Mouse (Mus musculus) layer of hippocampus, postnatal 25 days (tissue): Measurements from ENCODE around the gene Abcb1a. TPM values are rescaled to one million over a fixed set of nuclear protein-coding genes. Genes with fewer than 3 reads are reported as not detected.

Source experiments
- DNase-seq, 2 experiments: peaks; one replicate each; pipeline ENCODE4 v3.0.0; 2022; ENCODE audit warnings: mixed read lengths in 2 of 2, low spot score in 1 of 2; ENCODE audit errors: extremely low spot score in 1 of 2
- total RNA-seq, 2 experiments: library from RNA; stranded (reverse); gene quantifications; 2 replicates each; pipeline ENCODE4 v1.2.3; 2021

Gene Abcb1a
- total RNA-seq = 10 to 100 TPM; 16.6 to 17.8 TPM

- DNase-seq = peak; percentile 4 to 6
These were observed at the start of gene Abcb1a for GRCm38 (mm10) chr5:8659911-8660737. Abcb1a (plus strand) TSS chr5:8660077.

DNA sequence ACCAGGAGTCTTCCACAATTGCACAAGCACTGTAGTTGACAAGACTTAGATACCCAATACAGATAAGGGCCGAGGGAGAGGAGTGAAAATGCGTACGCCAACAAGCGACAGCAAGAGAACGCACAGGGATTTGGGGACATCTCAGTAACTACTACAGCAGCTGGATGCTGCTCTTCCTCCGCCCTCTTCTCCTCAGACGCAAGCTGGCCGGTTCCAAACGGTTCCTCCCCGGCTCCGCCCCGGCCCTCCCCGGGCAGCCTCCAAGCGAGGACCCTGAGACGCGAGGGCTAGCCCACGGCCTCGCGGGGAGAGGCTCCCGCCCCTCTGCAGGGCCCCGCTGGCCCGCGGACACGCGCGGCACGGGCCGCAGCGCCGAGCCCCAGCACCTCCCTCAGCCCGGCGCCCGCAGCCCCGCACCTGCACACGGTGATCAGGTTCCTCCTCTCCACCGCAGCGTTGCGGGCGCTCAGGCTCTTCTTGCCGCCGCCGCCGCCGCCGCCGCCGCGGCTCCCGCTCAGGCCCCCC lies 37.7 kb upstream of the Abcb1a start:
- DNase-seq = peak; percentile 35 to 68

GRCm38 (mm10) chr5:8622596-8623231 lies 37.2 kb upstream of the Abcb1a start, which contains the start of gene Rundc3b:
Rundc3b (minus strand) TSS chr5:8622952.
- DNase-seq = peak; percentile 75

GRCm38 (mm10) chr5:8632901-8633300 lies 27.0 kb upstream of the Abcb1a start:
- DNase-seq = no peak

DNA sequence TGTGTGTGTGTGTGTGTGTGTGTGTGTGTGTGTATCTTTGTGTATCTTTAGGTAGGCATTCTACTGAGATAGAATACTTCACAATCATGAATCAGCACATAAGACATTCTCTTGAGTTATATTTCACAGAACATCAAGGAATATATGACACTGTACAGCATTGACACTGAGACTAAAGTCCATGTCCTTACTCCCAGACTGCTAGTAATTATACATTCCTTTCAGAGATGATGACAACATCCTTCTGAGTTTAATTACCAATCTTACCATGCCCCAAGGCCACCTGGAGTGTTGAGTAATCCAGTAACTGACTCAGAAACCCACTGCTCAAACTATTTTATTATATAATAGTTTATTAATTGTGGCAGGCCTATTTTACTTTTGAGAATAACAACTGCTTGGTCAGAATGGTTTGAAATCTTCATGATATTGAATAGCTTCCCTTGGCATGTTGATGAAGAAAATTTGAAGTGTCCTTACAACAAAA lies 25.3 kb upstream of the Abcb1a start:
- no peak for DNase-seq

GRCm38 (mm10) chr5:8648300-8648699 lies 11.6 kb upstream of the Abcb1a start:
- no peak for DNase-seq

DNA sequence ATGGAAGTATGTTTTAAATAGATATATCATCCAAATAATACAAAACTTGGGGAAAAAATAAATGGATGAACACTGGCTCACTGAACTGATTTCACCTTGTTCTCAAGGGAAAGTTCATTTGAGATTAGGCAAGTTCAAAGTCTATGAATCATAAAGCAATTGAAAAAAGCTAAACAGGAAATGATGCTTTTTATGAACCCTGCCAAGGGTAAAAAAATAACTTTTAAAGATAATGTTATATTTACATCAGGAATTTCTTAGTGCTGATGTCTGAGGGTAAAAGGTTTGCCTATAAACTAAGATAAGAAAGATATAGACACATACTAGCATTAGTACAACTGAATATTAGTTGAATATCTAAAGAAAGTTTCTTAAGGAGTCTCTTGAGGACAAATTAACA lies 11.1 kb upstream of the Abcb1a start:
- DNase-seq = no peak

DNA sequence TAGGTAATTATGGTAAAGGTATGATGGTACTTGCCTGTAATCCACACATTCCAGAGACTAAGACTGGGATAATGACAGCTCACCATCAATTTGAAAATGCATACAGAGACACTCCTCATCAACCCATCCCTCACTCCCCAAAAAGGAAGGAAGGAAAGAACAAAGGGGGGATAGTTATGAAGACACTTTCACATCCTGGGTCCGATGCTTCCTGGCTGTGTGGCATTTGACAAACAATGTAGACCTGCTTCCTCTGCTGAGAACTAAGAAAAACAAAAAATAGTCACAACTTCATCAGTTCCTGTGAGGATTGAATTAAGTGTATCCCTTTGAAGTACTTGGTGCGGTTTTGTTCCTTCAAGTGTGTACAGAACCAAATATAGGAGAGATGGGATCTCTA lies 7.8 kb upstream of the Abcb1a start:
- DNase-seq = no peak

- no peak for DNase-seq
These were observed 868 bp downstream of the Abcb1a start for GRCm38 (mm10) chr5:8660738-8661151.

- DNase-seq = no peak
These were observed 4.8 kb downstream of the Abcb1a start for GRCm38 (mm10) chr5:8664678-8665077.

- DNase-seq = no peak
These were observed 8.0 kb downstream of the Abcb1a start for GRCm38 (mm10) chr5:8667758-8668474.

GRCm38 (mm10) chr5:8669606-8670005 lies 9.7 kb downstream of the Abcb1a start:
- no peak for DNase-seq

DNA sequence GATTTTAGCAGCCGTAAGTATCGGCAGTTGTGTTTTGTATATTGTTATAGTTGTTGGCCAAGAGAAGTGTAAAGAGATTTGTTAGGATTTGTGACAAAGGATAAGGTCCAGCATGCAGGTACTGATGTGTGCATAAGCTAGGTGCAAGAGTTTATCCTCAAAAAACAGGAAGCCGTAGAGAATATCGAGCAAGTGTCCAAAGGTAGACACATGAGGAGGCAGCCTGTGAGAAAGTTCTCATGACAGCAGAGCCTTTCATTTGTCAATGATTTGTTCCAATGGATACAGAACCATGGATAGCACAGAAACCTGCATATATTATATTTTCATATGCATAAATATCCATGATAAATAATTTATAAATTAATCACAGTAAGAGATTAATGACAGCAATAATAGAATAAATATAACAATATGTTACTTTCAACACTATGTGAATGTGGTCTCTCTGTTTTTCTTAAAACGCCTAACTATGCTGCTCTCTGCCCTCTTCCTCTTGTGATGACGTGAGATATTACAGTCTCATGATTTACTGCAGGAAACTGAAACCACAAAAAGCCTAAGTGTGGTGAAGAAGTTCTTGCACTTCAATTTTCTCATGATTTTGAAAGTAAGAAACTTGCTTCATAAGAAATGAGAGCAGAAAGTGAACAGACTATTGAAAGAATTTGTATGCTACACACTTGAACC lies 15.5 kb downstream of the Abcb1a start:
- DNase-seq = no peak

DNA sequence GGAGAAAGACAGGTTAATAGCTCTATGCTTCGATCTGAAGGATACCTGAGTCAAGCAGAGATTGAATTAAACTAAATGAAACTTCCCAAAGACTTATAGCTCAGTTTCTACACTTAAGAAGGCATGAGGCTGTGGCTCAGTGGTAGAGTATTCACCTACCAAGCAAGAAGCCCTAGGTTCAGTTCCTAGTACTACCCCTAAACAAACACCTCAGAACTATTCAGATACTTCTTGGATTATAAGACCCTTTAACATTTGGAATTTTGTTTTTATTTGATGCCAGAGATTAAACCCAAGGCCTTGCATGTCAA lies 16.0 kb downstream of the Abcb1a start:
- DNase-seq = no peak

- no peak for DNase-seq
These were observed 21.3 kb downstream of the Abcb1a start for GRCm38 (mm10) chr5:8681166-8681565.

GRCm38 (mm10) chr5:8683686-8684085 lies 23.8 kb downstream of the Abcb1a start:
- DNase-seq = no peak

GRCm38 (mm10) chr5:8686071-8686470 lies 26.2 kb downstream of the Abcb1a start:
- no peak for DNase-seq

DNA sequence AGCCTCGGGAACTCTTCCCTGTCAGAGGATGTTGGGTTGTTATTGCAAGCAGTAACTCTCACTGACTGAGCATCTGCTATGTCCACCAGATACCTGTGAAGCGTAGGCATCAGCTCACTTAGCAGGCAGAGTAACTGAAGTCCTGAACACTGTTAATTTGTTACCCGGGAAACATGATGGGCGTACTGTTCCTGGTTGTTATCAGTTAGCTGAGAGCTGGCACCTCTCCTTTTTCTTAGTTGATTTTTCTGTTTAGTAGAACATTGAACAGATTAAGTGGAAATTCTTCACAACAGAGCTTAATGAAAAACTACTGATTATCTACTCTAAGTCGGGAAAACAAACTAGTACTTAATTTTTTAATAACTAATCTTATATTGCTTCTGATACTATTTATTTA lies 27.7 kb downstream of the Abcb1a start:
- DNase-seq = no peak

- no peak for DNase-seq
These were observed 56.2 kb downstream of the Abcb1a start for GRCm38 (mm10) chr5:8716061-8716460.

- no peak for DNase-seq
These were observed 59.7 kb downstream of the Abcb1a start for GRCm38 (mm10) chr5:8719556-8719955.
